Mouse (Mus musculus) liver, postnatal 0 days (tissue): Measurements from ENCODE around the gene Adh7.

Source experiments
- CTCF ChIP-seq: sonication (generic); IDR thresholded peaks from 2 replicates; pipeline ENCODE4 v1.5.1; 2016; ENCODE audit warnings: antibody characterized with exemption, low read depth
- EP300 ChIP-seq: IDR thresholded peaks from 2 replicates; pipeline ENCODE4 v1.6.1; 2016; ENCODE audit warnings: antibody characterized with exemption, low read depth, mild to moderate bottlenecking

DNA sequence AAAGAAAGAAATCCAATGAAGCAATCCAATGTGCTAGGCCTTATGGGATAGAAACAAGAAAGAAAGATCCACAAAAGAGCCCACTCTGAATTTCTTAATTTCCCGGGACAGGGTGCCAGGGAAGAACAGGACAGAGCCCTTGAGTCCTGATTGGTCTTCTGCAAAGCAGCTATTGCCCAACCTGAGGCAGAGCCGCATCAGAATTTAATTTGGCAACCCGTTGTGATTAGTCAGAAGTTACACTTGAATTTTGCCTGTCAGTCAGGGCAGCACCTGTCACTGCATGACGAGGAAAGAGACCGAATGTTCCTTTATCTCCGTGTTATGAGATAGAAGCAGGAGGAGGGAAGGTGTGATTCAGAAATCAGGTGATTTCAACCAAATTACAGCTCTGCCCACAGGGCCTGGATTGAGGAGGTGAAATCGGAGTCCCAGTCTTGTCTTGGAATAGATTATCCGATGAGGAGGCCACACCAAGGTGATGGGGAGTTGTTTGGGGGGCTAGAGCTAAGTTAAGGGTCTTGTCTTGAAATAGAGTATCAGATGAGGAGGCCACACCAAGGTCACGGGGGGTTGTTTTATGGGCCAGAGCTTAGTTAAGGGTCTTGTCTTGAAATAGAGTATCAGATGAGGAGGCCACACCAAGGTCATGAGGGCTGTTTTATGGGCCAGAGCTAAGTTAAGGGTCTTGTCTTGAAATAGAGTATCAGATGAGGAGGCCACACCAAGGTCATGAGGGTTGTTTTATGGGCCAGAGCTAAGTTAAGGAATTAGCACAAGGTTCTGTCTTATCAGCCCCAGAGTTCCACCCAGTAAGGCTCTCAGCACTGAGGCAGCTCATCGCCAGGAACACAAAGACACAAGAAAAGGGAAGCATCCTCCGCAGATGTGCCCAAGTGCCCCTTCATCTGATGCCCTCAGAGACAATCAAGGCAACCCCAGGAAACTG is 43.4 kb downstream of the Adh7 start, which contains the start of gene Adh1:
- TF ChIP-seq CTCF (no peak), EP300 (no peak)
